Mouse (Mus musculus) monocyte, adult 2 months (primary cell): ENCODE measurements around the gene 9530077C05Rik.
"Not testable (repeated sequence)": the region's sequence is repeated elsewhere in the genome, so short reads cannot be mapped to it uniquely, and the experiment has no call there.

Experiments used
- DNase-seq, 2 experiments: peaks; one replicate each; pipeline ENCODE4 v3.0.0; 2022; ENCODE audit warnings: low spot score in 2 of 2, low read depth in 1 of 2

9530077C05Rik gene

DNA sequence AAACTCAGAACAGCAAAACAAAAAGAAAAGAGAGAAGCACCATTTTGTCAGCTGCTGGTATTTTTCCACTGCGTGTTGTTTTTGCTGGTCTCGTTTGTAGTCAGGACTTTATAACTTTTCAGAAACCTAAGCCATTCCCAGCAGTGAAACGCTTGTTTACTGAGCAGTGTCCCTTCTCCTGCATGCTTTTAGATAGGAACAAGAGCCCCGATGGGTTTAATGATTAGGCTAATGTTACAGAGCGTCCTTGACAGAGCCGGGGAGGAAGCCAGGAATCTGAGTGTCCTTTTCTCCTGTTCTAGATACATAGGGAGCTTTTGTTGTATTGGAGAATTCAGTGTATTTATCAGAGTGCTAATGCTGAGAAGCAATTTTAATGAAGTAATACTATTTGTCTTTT lies 6.2 kb downstream of the 9530077C05Rik start:
- no peak for DNase-seq

DNA sequence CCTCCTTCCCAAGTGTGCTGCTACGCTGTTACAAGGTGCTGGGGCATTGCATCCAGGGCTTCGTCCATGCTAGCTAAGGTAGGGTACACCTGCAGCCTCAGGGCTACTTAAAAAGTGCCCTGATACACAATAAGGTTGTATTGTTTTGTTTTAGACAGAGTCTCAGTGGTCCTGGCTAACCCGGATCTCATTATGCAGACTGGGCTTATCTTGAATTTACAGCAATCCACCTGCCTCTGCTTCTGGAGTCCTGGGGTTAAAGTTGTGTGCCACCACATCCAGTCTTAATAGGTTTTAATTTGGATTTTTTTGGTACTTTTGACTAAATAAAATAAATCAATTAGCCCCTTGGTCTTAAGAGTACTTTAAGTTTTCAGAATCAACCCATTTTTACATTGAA lies 8.6 kb downstream of the 9530077C05Rik start:
- no peak for DNase-seq

DNA sequence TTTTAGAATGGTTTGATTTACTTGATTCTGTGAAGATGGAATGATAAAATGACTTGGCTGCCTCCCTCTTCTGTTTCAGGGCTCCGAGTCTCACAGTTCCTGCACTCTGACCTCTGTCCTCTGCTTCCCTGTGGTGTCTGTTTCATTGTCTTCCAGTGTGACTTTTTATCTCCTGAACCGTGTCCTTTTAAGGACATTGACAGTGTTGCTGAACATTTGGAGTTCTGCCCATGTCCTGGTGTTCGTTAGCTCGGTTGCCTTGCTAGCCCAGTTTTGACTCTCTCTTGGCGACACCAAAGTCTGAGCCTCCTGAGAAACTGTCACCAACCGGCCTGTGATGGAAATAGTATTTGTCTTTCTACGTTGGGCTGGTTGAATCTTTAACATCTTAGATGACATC lies 9.2 kb downstream of the 9530077C05Rik start:
- DNase-seq: no peak

DNA sequence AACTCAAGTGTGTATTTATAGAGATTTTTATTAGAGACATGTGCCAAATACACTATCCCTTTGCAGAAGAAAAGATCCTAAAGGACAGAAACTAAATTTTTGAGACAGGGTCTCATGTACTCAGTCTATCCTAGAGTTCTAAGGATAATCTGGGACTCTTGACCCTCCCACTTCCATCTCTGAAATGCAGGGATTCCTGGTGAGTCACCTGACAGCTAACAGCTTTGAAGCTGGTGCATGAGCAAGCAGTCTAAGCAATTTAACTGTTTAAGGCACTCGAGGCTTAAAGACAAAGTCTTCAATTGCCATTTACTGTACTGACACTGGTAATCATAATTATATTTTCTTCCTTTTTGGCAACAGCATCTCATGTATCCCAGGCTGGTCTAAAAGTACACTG lies 11.2 kb downstream of the 9530077C05Rik start:
- DNase-seq: no peak

DNA sequence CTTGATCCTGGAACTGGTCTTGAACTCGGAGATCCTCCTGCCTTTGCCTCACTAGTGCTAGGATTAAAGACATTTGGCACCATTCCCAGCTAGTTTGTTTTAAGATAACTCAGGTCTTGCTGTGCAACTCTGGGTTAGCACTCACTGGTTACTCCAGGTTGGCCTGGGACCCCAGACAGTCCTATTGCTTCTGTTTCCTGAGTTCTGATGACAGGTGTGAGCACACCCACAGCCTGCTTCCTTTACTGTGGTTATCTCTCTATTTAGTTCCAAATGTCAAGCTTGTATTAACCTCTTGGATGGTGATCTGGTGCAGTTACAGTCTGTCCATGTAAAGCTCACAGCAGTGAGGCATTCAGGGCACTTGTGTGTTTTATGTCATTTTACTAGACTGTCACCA lies 12.2 kb downstream of the 9530077C05Rik start:
- no peak for DNase-seq

DNA sequence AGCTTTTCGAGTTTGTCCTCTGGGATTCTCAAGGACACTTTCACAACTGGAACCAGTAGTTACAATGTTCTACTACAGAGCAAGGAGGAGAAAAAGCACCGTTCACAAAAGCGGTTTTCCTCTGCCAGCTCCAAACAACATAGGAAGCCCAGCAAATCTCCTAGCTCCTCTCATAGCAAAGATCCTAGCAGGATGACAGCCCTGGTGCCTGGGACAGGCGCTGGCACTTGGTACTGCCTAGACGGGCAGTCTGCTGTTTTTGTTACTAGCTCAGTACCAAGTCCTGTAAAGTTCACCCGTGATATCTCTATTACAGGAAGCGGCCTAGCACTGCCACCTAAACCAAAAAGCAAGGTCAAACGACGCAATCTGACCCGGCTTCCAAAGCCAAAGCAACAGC lies 12.9 kb downstream of the 9530077C05Rik start:
- DNase-seq: no peak

DNA sequence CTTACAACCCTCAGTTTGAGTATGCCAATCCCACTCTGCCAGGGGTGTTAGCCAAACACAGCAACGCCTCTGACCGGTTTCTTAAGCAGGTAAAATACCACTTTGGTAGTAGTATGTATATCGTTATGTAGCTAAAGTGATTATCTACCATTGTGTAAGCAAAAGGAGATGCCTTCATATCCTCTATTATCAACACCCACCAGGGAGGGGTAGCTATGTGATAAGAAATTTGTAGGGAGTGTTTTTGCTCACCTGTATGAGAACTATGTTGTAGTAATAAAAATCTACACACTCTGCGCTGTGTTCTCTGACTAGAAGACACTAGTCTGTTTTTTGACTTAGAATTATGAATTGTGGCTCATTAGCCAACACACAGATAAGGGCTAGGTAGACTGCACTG lies 13.4 kb downstream of the 9530077C05Rik start:
- no peak for DNase-seq

DNA sequence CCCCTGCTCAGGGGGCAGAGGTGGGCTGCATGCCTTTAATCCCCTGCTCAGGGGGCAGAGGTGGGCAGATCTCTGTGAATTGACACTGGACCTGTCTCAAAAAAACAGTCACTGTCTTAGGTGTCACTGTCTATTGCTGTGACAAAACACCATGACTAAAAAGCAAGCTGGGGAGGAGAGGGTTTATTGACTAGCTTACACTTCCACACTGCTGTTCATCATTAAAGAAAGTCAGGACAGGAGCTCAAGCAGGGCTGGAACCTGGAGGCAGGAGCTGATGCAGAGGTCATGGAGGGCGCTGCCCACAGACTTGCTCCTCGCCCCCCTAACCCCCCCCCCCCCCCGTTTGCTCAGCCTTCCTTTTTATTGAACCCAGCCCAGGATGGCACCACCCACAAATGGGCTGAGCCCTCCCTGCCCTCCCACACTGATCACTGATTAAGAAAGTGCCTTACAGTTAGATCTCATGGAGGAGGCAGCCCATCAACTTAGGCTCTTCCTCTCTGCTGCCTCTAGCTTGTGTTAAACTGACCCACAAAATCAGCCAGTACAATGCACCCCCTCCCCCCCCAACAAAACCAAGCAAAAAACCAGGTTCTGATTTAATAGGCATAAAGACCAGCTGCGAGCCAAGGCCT lies 16.8 kb downstream of the 9530077C05Rik start:
- no peak for DNase-seq

DNA sequence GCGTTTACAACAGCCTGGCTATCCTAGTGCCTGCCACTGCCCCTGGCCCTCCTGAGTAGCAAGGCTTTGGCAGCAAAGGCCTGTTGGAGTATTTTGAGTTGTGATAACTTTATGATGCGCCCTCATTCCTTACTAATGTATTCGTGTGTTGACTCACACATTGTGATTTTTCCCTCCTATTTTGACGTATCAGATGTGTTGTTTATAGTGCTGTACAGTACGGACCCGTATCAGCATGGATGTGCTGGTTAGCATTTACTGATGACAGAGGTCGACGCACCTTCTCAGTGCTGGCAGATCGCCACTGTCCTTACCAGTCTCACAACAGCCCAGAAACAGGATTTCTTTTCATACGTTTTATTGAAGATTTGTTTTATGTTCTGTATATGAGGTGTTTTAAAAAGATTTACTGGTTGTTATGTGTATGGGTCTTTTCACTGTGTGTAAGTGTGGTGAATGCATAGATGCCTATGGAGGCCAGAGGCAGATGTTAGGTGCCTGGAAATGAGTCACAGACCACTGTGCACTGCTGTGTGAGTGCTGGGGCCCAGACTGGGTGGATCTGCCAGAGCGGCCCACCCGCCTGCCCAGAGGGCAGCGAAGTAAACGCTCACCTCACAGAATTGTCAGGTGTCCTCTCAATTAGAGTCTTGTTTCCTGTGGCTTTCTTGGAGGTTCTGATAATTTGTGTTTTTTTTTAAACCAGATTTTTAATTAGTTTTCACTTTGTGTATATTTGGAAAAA lies 17.5 kb downstream of the 9530077C05Rik start:
- no peak for DNase-seq

DNA sequence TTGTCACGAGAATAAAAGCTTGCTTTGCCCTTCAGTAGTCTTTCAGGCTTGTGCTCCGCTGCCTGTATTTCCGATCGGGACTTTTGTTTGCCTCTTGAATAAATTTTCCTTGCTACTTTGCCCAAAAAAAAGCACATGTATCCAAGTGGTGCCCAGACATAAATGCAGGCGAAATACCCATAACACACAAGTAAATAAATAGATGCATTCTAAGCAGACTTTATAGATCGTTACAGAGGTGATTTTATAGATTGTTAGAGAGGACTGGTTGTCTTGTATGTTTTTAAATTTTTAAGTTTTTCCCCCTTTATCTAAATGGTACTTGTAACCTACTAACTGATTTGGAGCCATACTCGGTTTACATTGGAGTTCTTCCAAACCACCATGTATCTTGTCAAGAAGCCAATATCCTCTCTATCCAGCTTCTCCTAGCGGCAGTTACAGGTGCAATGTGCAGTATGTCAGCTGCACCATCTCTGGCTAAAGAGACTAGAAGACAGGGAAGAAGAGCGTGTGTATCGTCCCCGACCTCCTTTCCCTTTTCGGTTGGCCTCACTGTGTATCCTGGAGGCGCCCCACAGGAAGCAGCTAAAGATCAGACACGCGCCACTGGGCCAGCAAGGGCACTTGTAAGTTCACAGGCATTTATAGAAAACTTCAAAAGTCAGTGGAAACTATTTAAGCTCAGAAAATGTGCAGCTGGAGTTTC lies 18.4 kb downstream of the 9530077C05Rik start:
- DNase-seq: no peak

DNA sequence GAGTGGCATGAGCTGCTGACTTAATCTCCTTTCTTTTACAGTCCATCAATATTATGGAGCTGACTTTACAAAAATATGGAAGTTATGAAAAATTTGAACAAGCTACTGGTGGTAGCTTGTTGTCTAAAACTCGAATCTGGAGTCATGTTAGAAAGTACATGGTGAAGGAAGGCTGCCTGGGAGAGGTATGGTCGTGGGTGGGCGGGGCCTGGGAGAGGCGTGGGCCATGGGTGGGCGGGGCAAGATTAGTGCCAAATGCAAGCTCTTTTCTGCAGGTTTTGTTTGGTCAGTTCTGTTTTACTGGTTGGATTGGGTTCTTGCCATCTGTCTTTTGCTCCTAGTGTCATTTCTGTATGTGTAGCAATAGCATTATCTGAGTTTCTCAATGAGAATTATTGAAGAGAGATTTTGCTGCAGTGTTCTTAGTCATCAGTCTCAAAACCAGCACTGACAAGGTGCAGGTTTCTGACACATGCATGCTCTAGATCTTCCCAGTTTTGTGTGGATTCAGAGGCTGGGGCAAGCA lies 19.1 kb downstream of the 9530077C05Rik start:
- no peak for DNase-seq

DNA sequence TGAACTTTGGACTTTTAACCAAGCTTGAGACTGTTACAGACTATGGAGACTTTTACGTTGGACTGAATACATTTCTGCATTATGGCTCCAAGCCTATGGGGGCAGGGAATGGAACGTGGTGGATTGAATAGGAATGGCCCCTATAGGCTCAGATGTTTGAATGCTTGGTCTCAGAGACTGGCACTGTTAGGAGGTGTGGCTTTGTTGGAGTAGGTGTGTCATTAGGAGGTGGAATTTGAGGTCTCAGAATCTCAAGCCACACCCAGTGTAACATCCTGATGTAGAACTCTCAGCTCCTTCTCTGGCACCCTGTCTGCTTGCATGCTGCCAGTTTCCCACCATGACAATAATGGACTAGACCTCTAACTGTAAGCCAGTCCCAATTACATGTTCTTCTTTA lies 21.9 kb downstream of the 9530077C05Rik start:
- DNase-seq: no peak

DNA sequence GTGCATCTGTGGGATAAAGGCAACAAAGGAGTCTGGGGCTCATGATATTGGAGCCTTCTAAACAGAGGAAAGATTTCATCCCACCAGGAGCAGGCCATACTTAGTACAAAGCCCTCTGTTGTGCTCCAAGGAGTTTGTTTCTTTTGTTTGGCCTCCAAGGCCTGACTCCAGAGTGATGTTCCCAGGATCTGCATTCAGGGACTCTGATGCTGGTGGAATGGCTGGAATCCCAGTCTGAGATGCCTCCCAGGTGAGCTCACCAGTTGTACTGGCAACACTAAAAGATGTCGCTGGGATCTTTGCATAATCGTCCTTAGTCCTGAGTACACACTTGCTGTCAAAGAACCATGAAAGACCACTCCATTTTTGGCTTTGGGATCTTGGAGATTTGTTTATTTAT lies 22.8 kb downstream of the 9530077C05Rik start:
- no peak for DNase-seq

DNA sequence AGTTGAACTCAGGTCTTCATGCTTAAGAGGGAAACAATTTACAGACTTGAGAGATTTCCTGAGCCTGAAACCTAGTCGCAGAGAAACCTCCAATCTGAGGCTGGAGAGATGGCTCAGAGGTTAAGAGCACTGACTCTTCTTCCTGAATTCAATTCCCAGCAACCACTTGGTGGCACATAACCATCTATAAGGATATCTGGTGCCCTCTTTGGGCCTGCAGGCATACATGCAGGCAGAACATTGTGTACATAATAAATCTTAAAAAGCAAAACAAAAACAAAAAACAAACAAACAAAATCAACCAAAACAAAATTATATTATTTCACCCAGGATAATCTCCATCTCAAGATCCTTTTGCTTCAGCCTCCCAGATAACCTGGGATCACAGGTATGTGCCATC lies 27.5 kb downstream of the 9530077C05Rik start:
- DNase-seq: no peak

DNA sequence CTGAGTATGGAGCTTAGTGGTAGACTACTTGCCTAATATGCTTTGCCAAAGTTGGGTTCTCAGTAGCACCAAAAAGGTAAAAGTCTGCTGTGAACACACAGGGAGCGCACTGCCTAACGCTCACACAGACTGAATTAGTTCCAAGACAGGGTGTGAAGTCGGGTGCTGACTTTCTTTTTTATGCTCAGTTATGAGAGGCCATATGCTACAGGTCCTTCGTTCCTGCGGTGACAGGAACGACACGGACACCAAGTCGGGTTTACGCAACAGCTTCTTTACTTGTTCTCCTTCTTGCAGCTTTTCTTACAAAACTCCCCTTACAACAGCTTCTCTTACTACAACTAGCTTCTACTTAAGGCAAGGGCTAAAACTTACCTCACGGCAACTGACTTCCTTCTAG lies 31.8 kb downstream of the 9530077C05Rik start:
- DNase-seq: no peak

DNA sequence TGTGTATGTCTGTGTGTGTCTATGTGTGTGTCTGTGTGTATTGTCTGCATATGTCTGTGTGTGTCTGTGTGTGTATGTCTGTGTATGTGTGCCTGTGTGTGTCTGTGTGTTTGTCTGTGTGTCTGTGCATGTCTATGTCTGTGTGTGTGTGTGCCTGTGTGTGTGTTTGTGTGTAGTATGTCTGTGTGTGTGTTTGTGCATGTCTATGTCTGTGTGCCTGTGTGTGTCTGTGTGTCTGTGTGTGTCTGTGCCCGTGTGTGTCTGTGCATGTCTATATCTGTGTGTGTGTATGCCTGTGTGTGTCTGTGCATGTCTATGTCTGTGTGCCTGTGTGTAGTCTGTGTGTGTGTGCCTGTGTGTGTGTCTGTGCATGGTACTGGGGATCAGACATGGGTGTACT lies 33.8 kb downstream of the 9530077C05Rik start:
- no peak for DNase-seq

DNA sequence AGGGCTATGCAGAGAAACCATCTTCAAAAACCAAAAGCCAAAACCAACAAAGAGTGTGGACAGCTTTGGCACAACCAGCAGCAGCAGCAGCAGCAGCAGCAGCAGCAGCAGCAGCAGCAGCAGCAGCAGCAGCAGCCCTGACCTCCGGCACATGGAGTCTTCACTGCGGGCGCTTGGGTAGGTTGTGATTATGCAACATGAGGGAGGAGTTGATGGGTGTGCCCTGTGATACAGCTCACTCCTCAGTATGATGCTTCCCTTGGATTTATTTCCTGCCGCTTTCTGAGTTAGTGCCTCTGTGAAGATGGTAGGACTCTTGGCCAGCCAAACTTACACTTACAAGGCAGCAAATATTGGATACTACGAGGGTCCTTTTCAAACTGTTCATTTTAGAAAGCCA lies 35.9 kb downstream of the 9530077C05Rik start:
- DNase-seq: no peak

DNA sequence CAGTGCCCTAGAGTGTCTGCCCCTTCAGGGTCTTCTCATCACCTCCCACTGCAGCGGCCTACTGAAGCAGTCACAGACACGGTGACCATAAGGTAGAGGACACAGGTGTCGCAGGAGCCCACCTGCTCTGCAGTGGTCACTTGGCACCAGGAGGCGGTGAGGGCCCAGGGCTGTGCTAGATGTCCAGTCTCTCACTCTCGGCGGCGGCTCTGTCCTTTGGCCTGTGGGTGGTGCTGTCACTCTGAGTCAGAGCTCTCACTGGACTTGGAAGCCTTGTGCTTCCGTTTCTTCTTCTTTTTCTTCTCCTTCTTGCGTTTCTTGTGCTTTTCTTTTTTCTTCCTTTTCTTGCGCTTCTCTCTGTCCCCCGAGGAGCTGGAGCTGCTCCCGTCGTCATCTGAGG lies 37.1 kb downstream of the 9530077C05Rik start:
- no peak for DNase-seq

DNA sequence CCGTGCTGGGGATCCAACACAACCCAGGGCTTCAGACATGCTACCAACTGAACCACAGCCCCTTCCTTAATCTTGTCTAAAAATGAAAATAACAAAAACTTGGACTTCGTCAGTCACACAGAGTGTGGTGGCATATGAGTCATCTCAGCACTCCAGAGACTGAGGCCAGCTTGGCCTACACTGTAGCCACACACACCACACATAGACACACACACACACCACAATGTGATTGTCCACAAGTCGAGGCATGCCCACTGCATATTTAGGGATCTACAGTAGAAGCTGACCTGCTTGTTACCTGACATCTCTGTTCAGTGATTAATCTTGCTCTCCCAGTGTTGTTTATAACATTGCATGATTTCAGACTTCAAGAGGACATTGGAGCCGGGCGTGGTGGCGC lies 37.9 kb downstream of the 9530077C05Rik start:
- DNase-seq: no peak

DNA sequence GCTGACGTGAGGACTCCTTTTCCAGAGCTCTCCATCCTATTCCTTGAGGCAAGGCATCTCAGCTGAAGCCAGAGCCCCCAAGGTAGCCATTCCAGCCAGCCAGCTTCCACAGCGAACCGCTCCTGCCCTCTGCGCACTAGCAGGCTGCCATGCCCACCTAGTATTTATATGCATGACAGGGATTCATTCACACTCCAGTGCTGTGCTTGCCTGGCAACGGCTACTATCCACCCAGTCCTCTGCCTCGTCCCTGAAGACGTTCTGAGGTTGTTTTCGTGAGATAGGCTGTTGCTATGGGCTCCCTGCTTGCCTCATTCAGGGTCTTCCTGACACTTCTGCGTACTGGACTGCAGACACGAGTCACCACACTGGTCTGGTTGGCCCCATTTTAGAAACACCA lies 41.4 kb downstream of the 9530077C05Rik start:
- no peak for DNase-seq

DNA sequence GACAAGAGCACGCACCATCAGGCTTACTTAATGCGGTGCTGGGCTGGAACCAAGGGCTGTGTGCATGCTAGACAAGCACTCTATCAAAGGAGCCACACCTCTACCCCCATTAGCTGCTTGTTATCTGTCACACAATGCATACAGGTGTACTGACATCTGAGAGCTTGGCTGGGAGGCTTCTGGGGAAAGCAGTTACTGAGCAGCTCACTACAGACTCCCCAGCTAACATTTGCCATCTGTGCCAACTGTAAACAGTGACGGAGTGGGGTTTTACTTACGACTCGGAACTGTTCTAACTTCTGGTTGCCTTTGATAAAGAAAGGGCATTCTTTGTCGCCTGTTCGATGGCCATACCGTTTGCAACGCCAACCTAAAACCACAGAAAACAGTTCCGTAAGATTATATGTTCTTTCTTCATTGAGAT lies 42.2 kb downstream of the 9530077C05Rik start:
- no peak for DNase-seq

DNA sequence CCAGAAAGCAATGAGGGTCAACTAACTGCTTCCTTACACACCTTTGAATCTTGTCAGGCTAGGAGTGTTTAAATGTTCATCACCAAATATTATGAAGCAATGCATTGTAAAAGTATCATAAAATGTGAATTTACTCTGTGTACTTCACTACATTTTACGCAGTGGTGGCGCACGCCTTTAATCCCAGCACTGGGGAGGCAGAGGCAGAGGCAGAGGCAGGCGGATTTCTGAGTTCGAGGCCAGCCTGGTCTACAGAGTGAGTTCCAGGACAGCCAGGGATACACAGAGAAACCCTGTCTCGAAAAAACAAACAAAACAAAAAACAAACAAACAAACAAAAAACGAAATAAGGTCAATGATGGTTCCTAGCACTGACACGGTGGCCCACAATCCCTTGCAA lies 42.7 kb downstream of the 9530077C05Rik start, which contains the start of gene Gm17545:
Gene Gm17545, plus strand, starts transcription at position 301 of the 400 bp plus-strand sequence.
- not testable (repeated sequence) for DNase-seq
